Mouse (Mus musculus): ENCODE data around the gene Txndc12.

DNA sequence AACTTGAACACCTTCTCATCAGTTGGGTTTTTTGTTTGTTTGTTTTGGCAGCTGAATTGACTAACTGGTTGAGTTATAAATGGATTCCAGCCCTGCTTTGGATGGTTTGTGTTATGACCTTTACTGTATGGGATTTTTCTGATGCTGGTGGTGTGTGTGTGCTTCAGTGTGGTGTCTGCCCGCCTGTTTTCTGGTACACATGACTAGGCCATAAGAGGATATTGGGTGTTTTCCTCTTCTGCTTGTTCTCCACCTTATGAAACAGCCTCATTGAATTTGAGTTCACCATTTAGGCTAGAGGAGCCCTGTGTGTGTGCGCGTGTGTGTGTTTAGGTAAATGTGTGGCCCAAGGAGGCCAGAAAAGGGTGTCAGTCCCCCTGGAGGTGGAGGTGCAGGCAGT lies 1.1 kb downstream of the Txndc12 start:
- TF ChIP-seq CTCF (IDR thresholded peaks at IDR 0.05; ENCODE audit: insufficient read depth, low read length) (no peak), POLR2A (IDR thresholded peaks at IDR 0.05; ENCODE audit: borderline replicate concordance, extremely low read depth, low read depth, low read length) (no peak)

Measured in lung, adult 2 months (tissue).